Mouse (Mus musculus): Measurements from ENCODE around the gene Sync.

Sync gene

GRCm38 (mm10) chr4:129261196-129261595 lies 26.2 kb upstream of the Sync start, which contains the start of gene C77080:
C77080 (minus strand) TSS chr4:129261404.
- in situ Hi-C loops (cut with MboI, MseI), result loop anchor here in 1 of 2 experiments (10.0 kb wide), 1 partner anchor 1304 kb away; no protein-coding TSS in a partner anchor

GRCm38 (mm10) chr4:129263225-129264021 lies 24.0 kb upstream of the Sync start:
- in situ Hi-C loops (cut with MboI, MseI), result loop anchor here in 1 of 2 experiments (10.0 kb wide), 1 partner anchor 1301 kb away; no protein-coding TSS in a partner anchor

- in situ Hi-C loops (cut with MboI, MseI), result loop anchor here in 1 of 2 experiments (10.0 kb wide), 1 partner anchor 1299 kb away; no protein-coding TSS in a partner anchor
Measured at GRCm38 (mm10) chr4:129266191-129266590, 21.2 kb upstream of the Sync start.

GRCm38 (mm10) chr4:129266821-129267220 lies 20.6 kb upstream of the Sync start:
- in situ Hi-C loops (cut with MboI, MseI), result loop anchor here in 1 of 2 experiments (10.0 kb wide), 1 partner anchor 1298 kb away; no protein-coding TSS in a partner anchor

- in situ Hi-C loops (cut with MboI, MseI), result loop anchor here in 1 of 2 experiments (10.0 kb wide), 1 partner anchor 1296 kb away; no protein-coding TSS in a partner anchor
Measured at GRCm38 (mm10) chr4:129268698-129269097, 18.7 kb upstream of the Sync start.

- in situ Hi-C loops (cut with MboI, MseI), result no loop called here
Measured at GRCm38 (mm10) chr4:129271991-129272755, 15.2 kb upstream of the Sync start.

- in situ Hi-C loops (cut with MboI, MseI), result no loop called here
Measured at GRCm38 (mm10) chr4:129272756-129273046, 14.7 kb upstream of the Sync start.

GRCm38 (mm10) chr4:129276453-129276865 lies 11.0 kb upstream of the Sync start:
- in situ Hi-C loops (cut with MboI, MseI), result loop anchor here (5.0 kb wide), 2 partner anchors 59 to 64 kb away; no protein-coding TSS in a partner anchor

GRCm38 (mm10) chr4:129282786-129283185 lies 4.6 kb upstream of the Sync start:
- in situ Hi-C loops (cut with MboI, MseI), result loop anchor here in 1 of 2 experiments (10.0 kb wide), 1 partner anchor 1272 kb away; no protein-coding TSS in a partner anchor

GRCm38 (mm10) chr4:129283226-129283625 lies 4.2 kb upstream of the Sync start:
- in situ Hi-C loops (cut with MboI, MseI), result loop anchor here in 1 of 2 experiments (10.0 kb wide), 1 partner anchor 1272 kb away; no protein-coding TSS in a partner anchor

- in situ Hi-C loops (cut with MboI, MseI), result loop anchor here in 1 of 2 experiments (10.0 kb wide), 1 partner anchor 1270 kb away; no protein-coding TSS in a partner anchor
Measured at GRCm38 (mm10) chr4:129284685-129285084, 2.7 kb upstream of the Sync start.

GRCm38 (mm10) chr4:129286001-129286682 lies 1.3 kb upstream of the Sync start:
- in situ Hi-C loops (cut with MboI, MseI), result loop anchor here in 1 of 2 experiments (10.0 kb wide), 1 partner anchor 1269 kb away; no protein-coding TSS in a partner anchor

GRCm38 (mm10) chr4:129286683-129287471 lies 540 bp upstream of the Sync start:
- in situ Hi-C loops (cut with MboI, MseI), result loop anchor here in 1 of 2 experiments (10.0 kb wide), 1 partner anchor 1268 kb away; no protein-coding TSS in a partner anchor

- in situ Hi-C loops (cut with MboI, MseI), result loop anchor here in 1 of 2 experiments (10.0 kb wide), 1 partner anchor 1267 kb away; no protein-coding TSS in a partner anchor
Measured at GRCm38 (mm10) chr4:129288067-129288466, 650 bp downstream of the Sync start.

- in situ Hi-C loops (cut with MboI, MseI), result loop anchor here in 1 of 2 experiments (10.0 kb wide), 1 partner anchor 1265 kb away; no protein-coding TSS in a partner anchor
Measured at GRCm38 (mm10) chr4:129289671-129290070, 2.3 kb downstream of the Sync start.

- in situ Hi-C loops (cut with MboI, MseI), result no loop called here
Measured at GRCm38 (mm10) chr4:129292831-129293230, 5.4 kb downstream of the Sync start.

GRCm38 (mm10) chr4:129293702-129294101 lies 6.3 kb downstream of the Sync start:
- in situ Hi-C loops (cut with MboI, MseI), result no loop called here

GRCm38 (mm10) chr4:129295188-129295587 lies 7.8 kb downstream of the Sync start:
- in situ Hi-C loops (cut with MboI, MseI), result no loop called here

- in situ Hi-C loops (cut with MboI, MseI), result no loop called here
Measured at GRCm38 (mm10) chr4:129296066-129296465, 8.6 kb downstream of the Sync start.

GRCm38 (mm10) chr4:129297724-129298123 lies 10.3 kb downstream of the Sync start:
- in situ Hi-C loops (cut with MboI, MseI), result no loop called here
